Mouse (Mus musculus) stomach, embryonic 16.5 days (tissue): ENCODE data around the gene Pik3cb. TPM values are rescaled to one million over a fixed set of nuclear protein-coding genes. Genes with fewer than 3 reads are reported as not detected.
A peak's percentile ranks its signal among the peaks of the same experiment; 100 is the strongest.

Experiments
- ATAC-seq: fragments of 200-750 bp; cut with Nextera tagmentation; 2 replicates; pipeline ENCODE4 v1.8.0; 2017; ENCODE audit warnings: moderate number of reproducible peaks, moderate TSS enrichment; ENCODE audit not compliant: insufficient read depth, low FRiP score
- H3K27ac ChIP-seq: fragments of 300-500 bp; sonication (generic); 2 replicates; pipeline ENCODE4 v1.5.1; 2014; ENCODE audit warnings: low read length
- H3K27me3 ChIP-seq: fragments of 300-500 bp; sonication (generic); 2 replicates; pipeline ENCODE4 v1.6.1; 2014; ENCODE audit warnings: low read length, control low read depth, mixed read lengths; ENCODE audit not compliant: control insufficient read depth, insufficient read depth
- H3K36me3 ChIP-seq: fragments of 300-500 bp; sonication (generic); 2 replicates; pipeline ENCODE4 v1.6.1; 2014; ENCODE audit warnings: low read length; ENCODE audit not compliant: control insufficient read depth, insufficient read depth
- H3K4me1 ChIP-seq: fragments of 300-500 bp; sonication (generic); 2 replicates; pipeline ENCODE4 v1.6.1; 2014; ENCODE audit warnings: low read length, control low read depth, mixed read lengths; ENCODE audit not compliant: control insufficient read depth, insufficient read depth
- H3K4me2 ChIP-seq: fragments of 300-500 bp; sonication (generic); 2 replicates; pipeline ENCODE4 v1.6.1; 2014; ENCODE audit warnings: low read depth, low read length, mixed read lengths
- H3K4me3 ChIP-seq: fragments of 300-500 bp; sonication (generic); replicated peaks from 2 replicates; pipeline ENCODE4 v1.5.1; 2014; ENCODE audit warnings: mild to moderate bottlenecking, low read length
- H3K9ac ChIP-seq: fragments of 300-500 bp; sonication (generic); 2 replicates; pipeline ENCODE4 v1.6.1; 2014; ENCODE audit warnings: low read length
- H3K9me3 ChIP-seq: fragments of 300-500 bp; sonication (generic); replicated peaks from 2 replicates; pipeline ENCODE4 v1.6.1; 2016; ENCODE audit warnings: low read length, control low read depth; ENCODE audit not compliant: control insufficient read depth
- WGBS: fragments of 180-500 bp; shearing (Covaris S2); extraction: QIAGEN DNeasy Blood & Tissue Kit; methylation state at CpG from one replicate; pipeline ENCODE4 v1.1.7; 2014; 5-methylcytosine and 5-hydroxymethylcytosine counted together
- polyA plus RNA-seq: library from polyadenylated mRNA; unstranded; fragments of >200 nt; fragmentation: Nextera tagmentation; extraction: Ambion mirVana; gene quantifications from 2 replicates; pipeline ENCODE4 v1.2.1, GENCODE M21; 2015

The Pik3cb gene
- polyA plus RNA-seq: 1.4 TPM in 2 replicates

- Histone ChIP-seq H3K36me3 (no peaks in the 10 kb centered on the region), H3K4me2 (peak within 1 kb of the TSS; percentile 86), H3K27ac (peak within 1 kb of the TSS; percentile 15; the same call in 1 of the 2 replicates), H3K27me3 (0 out of 2 replicates have a peak, but pooled peaks cover 5% of the 10 kb centered on the region), H3K4me3 (peak within 1 kb of the TSS; percentile 79), H3K4me1 (no peaks in the 10 kb centered on the region), H3K9ac (peak within 1 kb of the TSS; percentile 84), H3K9me3 (no peaks in the 10 kb centered on the region)
- WGBS: under 1% methylated on average over 77 of the region's 77 CpGs
- ATAC-seq: peak; percentile 98
Observed at GRCm38 (mm10) chr9:99140063-99140882, at the start of gene Pik3cb. Gene Pik3cb, minus strand, starts transcription at chr9:99140621.

- Histone ChIP-seq H3K9ac (no peak overlapping the region), H3K4me1 (no peaks in the 10 kb centered on the region), H3K27me3 (no peaks in the 10 kb centered on the region), H3K27ac (no peak overlapping the region), H3K4me2 (no peak overlapping the region), H3K9me3 (no peaks in the 10 kb centered on the region), H3K4me3 (no peak overlapping the region), H3K36me3 (no peaks in the 10 kb centered on the region)
- ATAC-seq: no peak
- 77% methylated on average over 8 of the region's 8 CpGs for WGBS
Observed at GRCm38 (mm10) chr9:99183043-99183670, 42.7 kb upstream of the Pik3cb start.

- H3K9ac ChIP-seq: no peak overlapping the region
- no peak for ATAC-seq
- H3K4me1 ChIP-seq: no peaks in the 10 kb centered on the region
- H3K36me3 ChIP-seq: no peaks in the 10 kb centered on the region
- no peaks in the 10 kb centered on the region for H3K9me3 ChIP-seq
- no peak overlapping the region for H3K27ac ChIP-seq
- H3K4me3 ChIP-seq: no peak overlapping the region
- WGBS: 78% methylated on average over 7 of the region's 7 CpGs
- H3K27me3 ChIP-seq: no peaks in the 10 kb centered on the region
- H3K4me2 ChIP-seq: no peak overlapping the region
Observed at GRCm38 (mm10) chr9:99182121-99182520, 41.7 kb upstream of the Pik3cb start.

- Histone ChIP-seq H3K27me3 (no peaks in the 10 kb centered on the region), H3K4me2 (no peak overlapping the region), H3K9me3 (no peaks in the 10 kb centered on the region), H3K9ac (no peak overlapping the region), H3K27ac (no peak overlapping the region), H3K4me3 (no peak overlapping the region), H3K36me3 (no peaks in the 10 kb centered on the region), H3K4me1 (no peaks in the 10 kb centered on the region)
- no peak for ATAC-seq
- WGBS: 60% methylated on average over 8 of the region's 8 CpGs
Observed at GRCm38 (mm10) chr9:99180272-99180671, 39.9 kb upstream of the Pik3cb start.

GRCm38 (mm10) chr9:99178736-99179135, 38.3 kb upstream of the Pik3cb start:
- H3K4me2 ChIP-seq: no peak overlapping the region
- no peak overlapping the region for H3K4me3 ChIP-seq
- H3K4me1 ChIP-seq: no peaks in the 10 kb centered on the region
- no peaks in the 10 kb centered on the region for H3K36me3 ChIP-seq
- ATAC-seq: no peak
- no peaks in the 10 kb centered on the region for H3K9me3 ChIP-seq
- WGBS: 77% methylated on average over 3 of the region's 3 CpGs
- no peaks in the 10 kb centered on the region for H3K27me3 ChIP-seq
- no peak overlapping the region for H3K27ac ChIP-seq
- no peak overlapping the region for H3K9ac ChIP-seq

GRCm38 (mm10) chr9:99175774-99176173, 35.4 kb upstream of the Pik3cb start:
- Histone ChIP-seq H3K36me3 (no peaks in the 10 kb centered on the region), H3K27me3 (no peaks in the 10 kb centered on the region), H3K9ac (no peak overlapping the region), H3K4me1 (no peaks in the 10 kb centered on the region), H3K4me2 (no peak overlapping the region), H3K4me3 (no peak overlapping the region), H3K27ac (no peak overlapping the region), H3K9me3 (no peaks in the 10 kb centered on the region)
- no peak for ATAC-seq
- WGBS: 76% methylated on average over 6 of the region's 6 CpGs

GRCm38 (mm10) chr9:99172811-99173210, 32.4 kb upstream of the Pik3cb start:
- H3K4me2 ChIP-seq: no peak overlapping the region
- H3K4me3 ChIP-seq: no peak overlapping the region
- H3K4me1 ChIP-seq: no peaks in the 10 kb centered on the region
- no peaks in the 10 kb centered on the region for H3K36me3 ChIP-seq
- H3K9ac ChIP-seq: no peak overlapping the region
- no peak overlapping the region for H3K27ac ChIP-seq
- H3K9me3 ChIP-seq: no peaks in the 10 kb centered on the region
- no peaks in the 10 kb centered on the region for H3K27me3 ChIP-seq
- WGBS: 65% methylated on average over 2 of the region's 2 CpGs
- no peak for ATAC-seq

GRCm38 (mm10) chr9:99171186-99171585, 30.8 kb upstream of the Pik3cb start:
- WGBS: 65% methylated on average over 10 of the region's 10 CpGs
- no peaks in the 10 kb centered on the region for H3K36me3 ChIP-seq
- no peak for ATAC-seq

GRCm38 (mm10) chr9:99169029-99169428, 28.6 kb upstream of the Pik3cb start:
- Histone ChIP-seq H3K4me2 (no peak overlapping the region), H3K9ac (no peak overlapping the region), H3K27ac (no peak overlapping the region), H3K36me3 (no peaks in the 10 kb centered on the region), H3K4me1 (no peaks in the 10 kb centered on the region), H3K9me3 (no peaks in the 10 kb centered on the region), H3K27me3 (no peaks in the 10 kb centered on the region), H3K4me3 (no peak overlapping the region)
- 49% methylated on average over 4 of the region's 4 CpGs for WGBS
- ATAC-seq: no peak

More at GRCm38 (mm10) chr9:99171186-99171585, 30.8 kb upstream of the Pik3cb start:
- Histone ChIP-seq H3K9me3 (no peaks in the 10 kb centered on the region), H3K4me2 (no peak overlapping the region), H3K4me3 (no peak overlapping the region), H3K9ac (no peak overlapping the region), H3K27me3 (no peaks in the 10 kb centered on the region), H3K27ac (no peak overlapping the region), H3K4me1 (no peaks in the 10 kb centered on the region)
